Mouse (Mus musculus): ENCODE data around the gene Asb8. TPM values are rescaled to one million over a fixed set of nuclear protein-coding genes. Genes with fewer than 3 reads are reported as not detected.

Asb8 gene
- polyA plus RNA-seq (2015; fragmentation: Illumina TruSeq; extraction: RNeasy Lipid Tissue Mini Kit (QIAGEN cat#74804); ENCODE audit: insufficient read depth, low read depth, low replicate concordance), result 6.8 TPM

GRCm38 (mm10) chr15:98165525-98165924 is at the start of gene Asb8:
Gene Asb8, minus strand, starts transcription at chr15:98165625.

GRCm38 (mm10) chr15:98195442-98195841 is 30.0 kb upstream of the Asb8 start, which contains the start of gene Olfr288:
Gene Olfr288, minus strand, starts transcription at chr15:98195542.

DNA sequence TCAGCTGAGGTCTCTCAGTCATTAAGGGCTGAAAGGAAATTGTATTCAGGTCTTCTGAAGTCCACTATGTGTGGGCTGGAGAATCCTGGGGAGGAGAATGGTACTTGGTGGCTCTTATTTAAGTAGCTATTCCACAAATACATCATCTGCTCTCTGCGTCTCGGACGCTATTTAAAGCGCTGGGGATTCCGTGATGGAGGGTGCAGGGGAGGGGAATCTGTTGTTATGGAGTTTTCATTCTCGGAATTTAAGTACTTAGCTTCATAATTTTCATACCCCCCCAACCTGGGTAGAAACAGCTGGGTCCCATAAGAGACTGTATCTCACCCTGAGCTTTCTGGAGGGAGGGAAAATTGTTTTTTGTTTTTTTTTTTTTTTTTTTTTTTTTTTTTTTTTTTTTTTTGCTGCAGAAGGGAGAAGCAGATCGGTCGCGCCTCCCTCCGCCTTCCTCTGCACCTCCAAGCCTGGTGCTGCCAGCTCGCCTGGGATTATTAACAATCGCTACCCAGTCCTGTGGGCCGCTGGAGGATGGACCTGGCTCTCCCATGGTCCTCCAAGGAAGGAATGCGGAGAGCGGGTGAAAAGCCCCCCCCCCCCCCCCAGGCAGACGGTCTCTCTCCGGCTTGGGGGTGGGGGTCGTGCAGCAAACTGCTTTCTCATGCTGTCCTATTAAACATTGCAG is 1.7 kb upstream of the Asb8 start, which contains the start of gene Ccdc184:
Gene Ccdc184 (plus strand): TSS at position 196 of the 682 bp plus-strand sequence.

GRCm38 (mm10) chr15:98093121-98094011 is 72.1 kb downstream of the Asb8 start, which contains the start of gene Senp1:
Gene Senp1, minus strand, starts transcription at chr15:98093744.

DNA sequence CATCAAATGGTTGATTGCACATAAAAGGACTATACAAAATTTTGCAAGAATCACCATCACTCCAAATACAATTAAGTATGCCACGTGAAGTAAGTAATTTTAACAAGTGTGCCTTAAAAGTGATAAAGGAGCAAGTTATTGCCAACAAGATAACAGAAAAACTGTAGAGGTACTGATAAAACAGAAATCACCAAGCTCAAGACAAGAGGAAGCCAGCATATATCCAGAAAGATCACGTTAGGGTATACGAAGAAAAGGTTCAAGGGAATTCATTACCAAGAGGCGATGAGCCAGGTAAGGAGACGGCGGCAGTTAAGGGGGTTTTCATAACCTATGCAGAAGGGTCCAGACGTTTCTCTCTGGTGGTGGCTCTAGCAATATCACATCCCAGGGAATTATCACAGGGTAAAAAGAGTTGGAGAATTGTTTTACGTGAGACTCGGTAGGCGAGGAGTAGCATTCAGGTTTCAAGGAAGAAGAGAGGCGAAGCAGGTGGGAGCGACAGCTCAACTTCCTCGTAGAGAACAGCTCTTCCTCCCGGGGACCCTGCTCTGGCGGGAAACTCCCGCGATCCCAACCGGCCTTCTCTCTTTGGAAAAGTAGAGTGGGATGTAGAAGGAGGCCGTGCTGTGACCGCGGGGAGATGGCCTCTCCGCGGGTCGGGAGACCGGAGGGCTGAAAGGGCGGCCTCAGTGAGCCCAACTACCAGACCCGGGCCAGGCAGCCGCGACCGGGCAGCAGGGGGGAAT is 72.9 kb downstream of the Asb8 start, which contains the start of gene Pfkm:
Gene Pfkm (plus strand): TSS at position 218 of the 749 bp plus-strand sequence.

Other genes with a start within 250 kb of the Asb8 start
- 13.9 TPM for gene Tmem106c, start 201.4 kb downstream of the Asb8 start, polyA plus RNA-seq (2015; fragmentation: Illumina TruSeq; extraction: RNeasy Lipid Tissue Mini Kit (QIAGEN cat#74804); ENCODE audit: insufficient read depth, low read depth, low replicate concordance)
- not detected for gene Col2a1, start 160.9 kb downstream of the Asb8 start, polyA plus RNA-seq (2015; fragmentation: Illumina TruSeq; extraction: RNeasy Lipid Tissue Mini Kit (QIAGEN cat#74804); ENCODE audit: insufficient read depth, low read depth, low replicate concordance)
- gene Pfkm, start 73.0 kb downstream of the Asb8 start, polyA plus RNA-seq (2015; fragmentation: Illumina TruSeq; extraction: RNeasy Lipid Tissue Mini Kit (QIAGEN cat#74804); ENCODE audit: insufficient read depth, low read depth, low replicate concordance), result 5.8 TPM
- gene Senp1, start 71.9 kb downstream of the Asb8 start, polyA plus RNA-seq (2015; fragmentation: Illumina TruSeq; extraction: RNeasy Lipid Tissue Mini Kit (QIAGEN cat#74804); ENCODE audit: insufficient read depth, low read depth, low replicate concordance), result 3.8 TPM
- gene Ccdc184, start 1.5 kb upstream of the Asb8 start, polyA plus RNA-seq (2015; fragmentation: Illumina TruSeq; extraction: RNeasy Lipid Tissue Mini Kit (QIAGEN cat#74804); ENCODE audit: insufficient read depth, low read depth, low replicate concordance), result 0.72 TPM
- gene Olfr288, start 29.9 kb upstream of the Asb8 start, polyA plus RNA-seq (2015; fragmentation: Illumina TruSeq; extraction: RNeasy Lipid Tissue Mini Kit (QIAGEN cat#74804); ENCODE audit: insufficient read depth, low read depth, low replicate concordance), result not detected
- not detected for gene Gm44579, start 55.4 kb upstream of the Asb8 start, polyA plus RNA-seq (2015; fragmentation: Illumina TruSeq; extraction: RNeasy Lipid Tissue Mini Kit (QIAGEN cat#74804); ENCODE audit: insufficient read depth, low read depth, low replicate concordance)
- not detected for gene Olfr287, start 55.4 kb upstream of the Asb8 start, polyA plus RNA-seq (2015; fragmentation: Illumina TruSeq; extraction: RNeasy Lipid Tissue Mini Kit (QIAGEN cat#74804); ENCODE audit: insufficient read depth, low read depth, low replicate concordance)
- not detected for gene Olfr286, start 68.8 kb upstream of the Asb8 start, polyA plus RNA-seq (2015; fragmentation: Illumina TruSeq; extraction: RNeasy Lipid Tissue Mini Kit (QIAGEN cat#74804); ENCODE audit: insufficient read depth, low read depth, low replicate concordance)
- not detected for gene H1fnt, start 91.7 kb upstream of the Asb8 start, polyA plus RNA-seq (2015; fragmentation: Illumina TruSeq; extraction: RNeasy Lipid Tissue Mini Kit (QIAGEN cat#74804); ENCODE audit: insufficient read depth, low read depth, low replicate concordance)
- 1.1 TPM for gene Zfp641, start 130.5 kb upstream of the Asb8 start, polyA plus RNA-seq (2015; fragmentation: Illumina TruSeq; extraction: RNeasy Lipid Tissue Mini Kit (QIAGEN cat#74804); ENCODE audit: insufficient read depth, low read depth, low replicate concordance)
- not detected for gene Olfr285, start 151.7 kb upstream of the Asb8 start, polyA plus RNA-seq (2015; fragmentation: Illumina TruSeq; extraction: RNeasy Lipid Tissue Mini Kit (QIAGEN cat#74804); ENCODE audit: insufficient read depth, low read depth, low replicate concordance)
- not detected for gene Olfr284, start 175.4 kb upstream of the Asb8 start, polyA plus RNA-seq (2015; fragmentation: Illumina TruSeq; extraction: RNeasy Lipid Tissue Mini Kit (QIAGEN cat#74804); ENCODE audit: insufficient read depth, low read depth, low replicate concordance)
- not detected for gene Olfr283, start 215.3 kb upstream of the Asb8 start, polyA plus RNA-seq (2015; fragmentation: Illumina TruSeq; extraction: RNeasy Lipid Tissue Mini Kit (QIAGEN cat#74804); ENCODE audit: insufficient read depth, low read depth, low replicate concordance)

All from pancreas, adult 10 weeks (tissue).